Mouse (Mus musculus): ENCODE results near the gene Ticrr. TPM values are rescaled to one million over a fixed set of nuclear protein-coding genes. Genes with fewer than 3 reads are reported as not detected.

The Ticrr gene
- total and polyA plus RNA-seq, 3 experiments = 13.1 to 74.3 (median 21.3) TPM

GRCm38 (mm10) chr7:79747659-79748058 lies 87.7 kb downstream of the Ticrr start:
- H3K4me1 ChIP-seq (ENCODE audit: insufficient read depth, low read depth, low read length) = peaks cover 15% of the 10 kb centered on the region
- H3K27me3 ChIP-seq (ENCODE audit: insufficient read depth, low read length) = peaks cover 3% of the 10 kb centered on the region
- DNase-seq (ENCODE audit: low spot score) (no peak), ATAC-seq (ENCODE audit: extremely low read depth, insufficient number of reproducible peaks, low FRiP score, poor library complexity, severe bottlenecking) (no peak)
- no peak for TF ChIP-seq GATA2 (IDR thresholded peaks at IDR 0.05; ENCODE audit: borderline replicate concordance, low read depth, low read length)
- TF ChIP-seq GATA1 (IDR thresholded peaks at IDR 0.05; ENCODE audit: borderline replicate concordance, low read length) = no peak
- TF ChIP-seq TAL1 (conservative IDR thresholded peaks at IDR 0.05; ENCODE audit: low read depth, low read length) = no peak
- TF ChIP-seq CTCF (IDR thresholded peaks at IDR 0.05; ENCODE audit: low read depth, low read length) = no peak
- TF ChIP-seq POLR2AphosphoS5 (IDR thresholded peaks at IDR 0.05; ENCODE audit: insufficient replicate concordance, low read depth, low read length) = no peak
- no peaks in the 10 kb centered on the region for H3K36me3 ChIP-seq (replicated peaks)
- no peak overlapping the region for H3K4me3 ChIP-seq (ENCODE audit: low read depth, low read length)
- no peaks in the 10 kb centered on the region for H3K9me3 ChIP-seq (replicated peaks)

Other genes starting within 250 kb of the Ticrr start
- gene Polg, start 193.8 kb upstream of the Ticrr start, total RNA-seq (2014; fragmentation: Nextera tagmentation) = 40.6 and 42.5 TPM in 2 replicates
- gene Polg, start 193.8 kb upstream of the Ticrr start, total RNA-seq (2017) = 140 and 152 TPM in 2 replicates
- 87.4 and 92.9 TPM in 2 replicates for gene Polg, start 193.8 kb upstream of the Ticrr start, polyA plus RNA-seq (2012)
- gene Rhcg, start 42.5 kb upstream of the Ticrr start, total RNA-seq (2014; fragmentation: Nextera tagmentation) = not detected in 2 replicates
- gene Rhcg, start 42.5 kb upstream of the Ticrr start, total RNA-seq (2017) = not detected in 2 replicates
- gene Rhcg, start 42.5 kb upstream of the Ticrr start, polyA plus RNA-seq (2012) = not detected in 2 replicates
- 2.6 and 2.7 TPM in 2 replicates for gene Kif7, start 55.5 kb downstream of the Ticrr start, total RNA-seq (2014; fragmentation: Nextera tagmentation)
- gene Kif7, start 55.5 kb downstream of the Ticrr start, total RNA-seq (2017) = 4.2 and 4.4 TPM in 2 replicates
- 17.6 and 19.9 TPM in 2 replicates for gene Kif7, start 55.5 kb downstream of the Ticrr start, polyA plus RNA-seq (2012)
- gene Plin1, start 72.7 kb downstream of the Ticrr start, total RNA-seq (2014; fragmentation: Nextera tagmentation) = not detected in 2 replicates
- gene Plin1, start 72.7 kb downstream of the Ticrr start, total RNA-seq (2017) = 0.16 TPM in 1 of 2 replicates, not detected in the other
- gene Plin1, start 72.7 kb downstream of the Ticrr start, polyA plus RNA-seq (2012) = not detected in 2 replicates
- 6.5 and 7.5 TPM in 2 replicates for gene Pex11a, start 82.9 kb downstream of the Ticrr start, total RNA-seq (2014; fragmentation: Nextera tagmentation)
- gene Pex11a, start 82.9 kb downstream of the Ticrr start, total RNA-seq (2017) = 2.7 and 2.8 TPM in 2 replicates
- 2.9 TPM in 2 replicates for gene Pex11a, start 82.9 kb downstream of the Ticrr start, polyA plus RNA-seq (2012)
- 1.0 and 2.1 TPM in 2 replicates for gene Wdr93, start 83.0 kb downstream of the Ticrr start, total RNA-seq (2014; fragmentation: Nextera tagmentation)
- 0.41 and 0.55 TPM in 2 replicates for gene Wdr93, start 83.0 kb downstream of the Ticrr start, total RNA-seq (2017)
- 0.17 TPM in 1 of 2 replicates, not detected in the other for gene Wdr93, start 83.0 kb downstream of the Ticrr start, polyA plus RNA-seq (2012)
- not detected in 2 replicates for gene Mesp1, start 133.6 kb downstream of the Ticrr start, total RNA-seq (2014; fragmentation: Nextera tagmentation)
- gene Mesp1, start 133.6 kb downstream of the Ticrr start, total RNA-seq (2017) = not detected in 2 replicates
- gene Mesp1, start 133.6 kb downstream of the Ticrr start, polyA plus RNA-seq (2012) = not detected in 2 replicates
- gene Mesp2, start 150.5 kb downstream of the Ticrr start, total RNA-seq (2014; fragmentation: Nextera tagmentation) = not detected in 2 replicates
- 0.17 TPM in 1 of 2 replicates, not detected in the other for gene Mesp2, start 150.5 kb downstream of the Ticrr start, total RNA-seq (2017)
- not detected in 2 replicates for gene Mesp2, start 150.5 kb downstream of the Ticrr start, polyA plus RNA-seq (2012)
- not detected in 2 replicates for gene Anpep, start 200.9 kb downstream of the Ticrr start, total RNA-seq (2014; fragmentation: Nextera tagmentation)
- 0.29 and 0.66 TPM in 2 replicates for gene Anpep, start 200.9 kb downstream of the Ticrr start, total RNA-seq (2017)
- gene Anpep, start 200.9 kb downstream of the Ticrr start, polyA plus RNA-seq (2012) = not detected in 2 replicates

All from G1E (cell line).